Mouse (Mus musculus) bone marrow macrophage, adult 2 months (primary cell): Measurements from ENCODE around the gene Pdxp.

Experiments
- CTCF ChIP-seq: IDR thresholded peaks from 2 replicates; pipeline ENCODE4 v1.5.1; 2012; ENCODE audit warnings: low read depth, mild to moderate bottlenecking, low read length, moderate library complexity
- POLR2A ChIP-seq: IDR thresholded peaks from 2 replicates; pipeline ENCODE4 v1.6.1; 2012; ENCODE audit warnings: mild to moderate bottlenecking, low read depth, low read length, borderline replicate concordance

- TF ChIP-seq CTCF (no peak), POLR2A (no peak)
Measured at GRCm38 (mm10) chr15:78930801-78931426, 17.2 kb downstream of the Pdxp start.
